ENCODE assay signal across 8 mouse cellular contexts in the genomic region with DNA sequence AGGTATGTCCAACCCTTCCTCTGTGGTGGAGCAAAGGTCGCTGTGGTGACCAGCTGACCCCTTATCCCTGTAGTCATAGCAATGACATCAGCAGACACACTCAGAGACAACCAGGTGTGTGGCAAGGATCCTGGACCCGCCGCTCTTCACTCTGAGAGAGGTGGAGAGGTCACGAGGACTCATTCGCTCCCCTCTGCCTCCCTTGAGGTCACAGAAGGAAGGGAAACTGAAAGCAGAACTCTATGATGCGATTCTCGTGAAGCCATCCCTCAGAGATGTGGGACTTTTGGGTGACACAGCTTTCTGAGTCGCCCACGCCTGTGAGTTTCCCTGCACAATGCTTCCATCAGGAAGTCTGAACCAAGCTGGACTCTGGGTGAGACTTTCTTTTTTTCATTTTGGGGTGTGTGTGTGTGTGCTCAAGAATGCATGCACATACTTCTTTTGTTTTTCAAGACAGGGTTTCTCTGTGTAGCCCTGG. TPM values are rescaled to one million over a fixed set of nuclear protein-coding genes. Genes with fewer than 3 reads are reported as not detected.
A peak's percentile ranks its signal among the peaks of the same experiment; 100 is the strongest.
DNase-seq lines count a peak whose midpoint lies in the region; ATAC-seq lines count a peak whose summit lies in the region.

No protein-coding gene starts in this region.

- peak; percentile 72 for ATAC-seq in granulocyte monocyte progenitor cell, adult 5-6 weeks (replicated peaks; ENCODE audit: poor library complexity, severe bottlenecking)
- peak; percentile 12; the same call in 1 of the 2 replicates for ATAC-seq in liver, embryonic 11.5 days (replicated peaks; ENCODE audit: low FRiP score)
- peak; percentile 83 for ATAC-seq in neutrophil, adult 5-6 weeks (ENCODE audit: extremely low read depth, insufficient number of reproducible peaks, low FRiP score, poor library complexity, severe bottlenecking)

- no peaks in the 10 kb centered on the region for H3K9me3 ChIP-seq in liver, embryonic 11.5 days (ENCODE audit: control insufficient read depth, low read length)

- H3K4me2 ChIP-seq in liver, embryonic 11.5 days = peak overlapping the region; percentile 67

- H3K9ac ChIP-seq in liver, embryonic 11.5 days (ENCODE audit: low read depth, low read length) = peak overlapping the region; percentile 64

- WGBS in liver, embryonic 11.5 days = 45% methylated on average over 9 of the region's 9 CpGs

- intact Hi-C loops in gastrocnemius, postnatal 36 days (cut with DNase I) = no loop called here

- peak overlapping the region; percentile 29 for H3K4me3 ChIP-seq in liver, embryonic 11.5 days (ENCODE audit: low read depth, low read length)

- peak; percentile 53 for DNase-seq in kidney, adult 9 months
- no peak for DNase-seq in kidney, postnatal 10 days
- DNase-seq in liver, embryonic 11.5 days (ENCODE audit: low spot score) = no peak
- DNase-seq in gastrocnemius, postnatal 36 days = no peak
- DNase-seq in embryo, embryonic 9.5 days (ENCODE audit: extremely low spot score) = no peak
- DNase-seq in cerebellum, postnatal 36 days = no peak

- no peaks in the 10 kb centered on the region for H3K27me3 ChIP-seq in liver, embryonic 11.5 days (replicated peaks; ENCODE audit: control insufficient read depth, insufficient read depth, low read length)

- H3K36me3 ChIP-seq in liver, embryonic 11.5 days (ENCODE audit: control insufficient read depth, insufficient read depth, low read length) = peaks cover 22% of the 10 kb centered on the region

- H3K27ac ChIP-seq in liver, embryonic 11.5 days (ENCODE audit: low read depth, low read length) = peak overlapping the region; percentile 93

- peaks cover 29% of the 10 kb centered on the region for H3K4me1 ChIP-seq in liver, embryonic 11.5 days (replicated peaks; ENCODE audit: control insufficient read depth, insufficient read depth, low read length)

RNA-seq across cellular contexts. Expression of a gene that starts 39.3 kb away (rescaled TPM):
- total RNA-seq in granulocyte monocyte progenitor cell, adult 5-6 weeks (2014; fragmentation: Nextera tagmentation) = 232 and 260 TPM in 2 replicates
- 84.9 and 94.7 TPM in 2 replicates for total RNA-seq in granulocyte monocyte progenitor cell, adult 5-6 weeks (2017)
- 191 and 195 TPM in 2 replicates for polyA plus RNA-seq in liver, embryonic 11.5 days (2014; fragmentation: Nextera tagmentation; extraction: Ambion mirVana)
- total RNA-seq in neutrophil, adult 5-6 weeks (2017) = 175 and 196 TPM in 2 replicates
- total RNA-seq in gastrocnemius, postnatal 36 days (2021) = 10 to 100 TPM; 51.5 to 59.3 TPM

RNA-seq across cellular contexts. Expression of a gene that starts 41.2 kb away (rescaled TPM):
- 22.3 and 25.8 TPM in 2 replicates for total RNA-seq in granulocyte monocyte progenitor cell, adult 5-6 weeks (2014; fragmentation: Nextera tagmentation)
- total RNA-seq in granulocyte monocyte progenitor cell, adult 5-6 weeks (2017) = 28.2 and 28.9 TPM in 2 replicates
- 149 and 176 TPM in 2 replicates for polyA plus RNA-seq in liver, embryonic 11.5 days (2014; fragmentation: Nextera tagmentation; extraction: Ambion mirVana)
- 31.7 and 32.3 TPM in 2 replicates for total RNA-seq in neutrophil, adult 5-6 weeks (2017)
- total RNA-seq in gastrocnemius, postnatal 36 days (2021) = 10 to 100 TPM; 22.4 to 24.3 TPM

Comparison
In these comparisons a context has a peak if more than half of its experiments do, and no peak if none do; other contexts are left out.
1. ATAC-seq: peak in every context shown above with its lines; median percentile 83 in neutrophil, adult 5-6 weeks; 72 in granulocyte monocyte progenitor cell, adult 5-6 weeks; 12 in liver, embryonic 11.5 days.